Mouse (Mus musculus) liver, embryonic 14.5 days (tissue): ENCODE data around the gene Selenoi. TPM values are rescaled to one million over a fixed set of nuclear protein-coding genes. Genes with fewer than 3 reads are reported as not detected.

Experiments
- ATAC-seq: fragments of 200-750 bp; cut with Nextera tagmentation; 2 replicates; pipeline ENCODE4 v1.8.0; 2017; ENCODE audit warnings: moderate number of reproducible peaks, mild to moderate bottlenecking, moderate library complexity; ENCODE audit not compliant: insufficient read depth
- DNase-seq, 3 experiments: peaks; one replicate each; pipeline ENCODE4 v3.0.0-alpha.2; 2012 to 2013; ENCODE audit warnings: low read depth in 3 of 3, low spot score in 3 of 3
- H3K27ac ChIP-seq: fragments of 300-500 bp; sonication (generic); 2 replicates; pipeline ENCODE4 v1.5.1; 2014; ENCODE audit warnings: moderate library complexity, mild to moderate bottlenecking, control low read depth, inconsistent platforms
- H3K27me3 ChIP-seq: fragments of 300-500 bp; sonication (generic); 2 replicates; pipeline ENCODE4 v1.6.1; 2014; ENCODE audit warnings: mild to moderate bottlenecking, low read length, moderate library complexity; ENCODE audit not compliant: control insufficient read depth, insufficient read depth
- H3K36me3 ChIP-seq: fragments of 300-500 bp; sonication (generic); replicated peaks from 2 replicates; pipeline ENCODE4 v1.6.1; 2014; ENCODE audit warnings: low read depth; ENCODE audit not compliant: control insufficient read depth, insufficient read depth
- H3K4me1 ChIP-seq, 2 experiments: fragments of 200-500 bp in 1 of 2; fragments of 300-500 bp in 1 of 2; sonication (generic) in 1 of 2; replicated peaks; 2 replicates each; pipeline ENCODE4 v1.6.1; 2012 to 2014; ENCODE audit warnings: antibody characterized with exemption in 1 of 2, inconsistent platforms in 1 of 2, low read length in 1 of 2; ENCODE audit not compliant: control insufficient read depth in 2 of 2, insufficient read depth in 2 of 2
- H3K4me2 ChIP-seq: fragments of 300-500 bp; sonication (generic); 2 replicates; pipeline ENCODE4 v1.6.1; 2014; ENCODE audit warnings: low read depth, mild to moderate bottlenecking, control low read depth, moderate library complexity
- H3K4me3 ChIP-seq, 2 experiments: fragments of 200-500 bp in 1 of 2; fragments of 300-500 bp in 1 of 2; sonication (generic) in 1 of 2; 2 replicates each; pipeline ENCODE4 v1.5.1; 2012 to 2014; ENCODE audit warnings: low read depth in 2 of 2, low read length in 2 of 2, mild to moderate bottlenecking in 2 of 2, control low read depth in 1 of 2, inconsistent platforms in 1 of 2, moderate library complexity in 1 of 2; ENCODE audit not compliant: insufficient read depth in 1 of 2
- H3K9ac ChIP-seq: fragments of 300-500 bp; sonication (generic); replicated peaks from 2 replicates; pipeline ENCODE4 v1.6.1; 2014; ENCODE audit warnings: mild to moderate bottlenecking, control low read depth, moderate library complexity
- H3K9me3 ChIP-seq: fragments of 300-500 bp; sonication (generic); 2 replicates; pipeline ENCODE4 v1.6.1; 2016; ENCODE audit warnings: low read length, mixed read lengths; ENCODE audit not compliant: control insufficient read depth
- CTCF ChIP-seq: IDR thresholded peaks from 2 replicates; pipeline ENCODE4 v1.5.1; 2016; ENCODE audit warnings: antibody characterized with exemption, low read depth, control low read depth
- EP300 ChIP-seq: IDR thresholded peaks from 2 replicates; pipeline ENCODE4 v1.6.1; 2016; ENCODE audit warnings: antibody characterized with exemption, low read depth
- WGBS: fragments of 180-500 bp; shearing (Covaris S2); extraction: QIAGEN DNeasy Blood & Tissue Kit; methylation state at CpG from one replicate; pipeline ENCODE4 v1.1.7; 2014; ENCODE audit not compliant: insufficient replicate concordance; 5-methylcytosine and 5-hydroxymethylcytosine counted together
- polyA plus RNA-seq, 2 experiments: library from polyadenylated mRNA; depleted of rRNA in 1 of 2; stranded (reverse) in 1 of 2; unstranded in 1 of 2; fragments of >200 nt; fragmentation: Nextera tagmentation in 1 of 2; extraction: Ambion mirVana in 1 of 2; gene quantifications; 2 replicates each; pipeline versions ENCODE4 v1.2.1 to v1.2.3; 2012 to 2014

Gene Selenoi
- polyA plus RNA-seq, 2 experiments, result 12.5 to 13.5 TPM

DNA sequence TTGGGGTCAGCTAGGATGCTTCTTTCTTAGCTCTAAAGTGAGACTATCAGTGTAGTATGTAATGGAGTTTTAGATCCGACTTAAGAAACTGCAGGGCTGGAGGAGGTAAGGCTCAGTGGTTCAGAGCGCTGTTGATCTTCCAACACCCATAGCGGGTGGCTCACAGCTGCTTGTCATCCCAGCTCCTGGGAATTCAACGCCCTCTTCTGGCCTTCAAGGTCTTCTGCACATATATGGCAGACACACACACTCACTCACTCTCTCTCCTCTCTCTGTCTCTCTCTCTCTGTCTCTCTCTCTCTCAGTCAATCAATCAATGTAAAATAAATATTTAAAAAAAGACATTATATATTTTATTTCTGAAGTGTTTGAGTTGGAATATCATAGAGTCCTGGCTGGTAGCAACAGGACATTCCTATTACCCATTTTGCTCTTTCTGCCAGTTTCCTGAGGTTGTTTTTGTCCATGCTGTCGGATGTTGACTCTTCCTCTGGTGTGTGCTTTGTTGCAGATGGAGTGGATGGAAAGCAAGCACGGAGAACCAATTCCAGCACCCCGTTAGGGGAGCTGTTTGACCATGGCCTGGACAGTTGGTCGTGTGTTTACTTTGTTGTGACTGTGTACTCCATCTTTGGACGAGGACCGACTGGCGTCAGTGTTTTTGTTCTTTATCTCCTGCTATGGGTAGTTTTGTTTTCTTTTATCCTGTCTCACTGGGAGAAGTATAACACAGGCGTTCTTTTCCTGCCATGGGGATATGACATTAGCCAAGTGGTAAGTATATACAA lies 23.4 kb downstream of the Selenoi start:
- Histone ChIP-seq H3K9me3 (no peaks in the 10 kb centered on the region), H3K27me3 (no peaks in the 10 kb centered on the region), H3K4me3 (no peak overlapping the region), H3K4me1 (no peaks in the 10 kb centered on the region), H3K36me3 (peaks cover 16% of the 10 kb centered on the region), H3K9ac (no peak overlapping the region), H3K27ac (no peak overlapping the region), H3K4me2 (no peak overlapping the region)
- DNase-seq, result no peak
- WGBS, result 75% methylated on average over 12 of the region's 12 CpGs
- no peak for ATAC-seq
- TF ChIP-seq CTCF, result peak; percentile 34; the same call in 1 of the 2 replicates
- TF ChIP-seq EP300, result no peak

DNA sequence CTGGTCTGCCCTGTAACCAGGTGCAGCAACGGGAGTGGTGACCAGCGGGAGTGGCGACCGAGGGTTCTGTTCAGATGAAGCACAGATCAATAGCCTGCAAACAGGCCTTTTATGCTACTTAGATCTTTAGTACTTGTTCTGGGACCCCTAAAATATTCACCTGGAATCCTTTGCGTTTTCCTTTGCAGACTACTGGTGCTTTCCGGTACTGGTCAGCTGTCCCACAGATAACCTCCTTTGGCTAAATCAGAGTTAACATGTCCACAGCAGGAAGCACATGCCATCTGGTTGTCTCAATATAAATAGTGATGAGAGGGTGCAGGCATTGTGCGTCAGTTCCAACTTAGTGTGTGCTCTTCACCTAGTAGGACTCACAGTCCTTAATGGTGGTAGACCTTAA lies 26.4 kb downstream of the Selenoi start:
- TF ChIP-seq CTCF, result no peak
- no peak for TF ChIP-seq EP300
- Histone ChIP-seq H3K36me3 (peaks cover 16% of the 10 kb centered on the region), H3K9me3 (no peaks in the 10 kb centered on the region), H3K27ac (no peak overlapping the region), H3K4me2 (no peak overlapping the region), H3K4me3 (no peak overlapping the region), H3K27me3 (no peaks in the 10 kb centered on the region), H3K9ac (no peak overlapping the region), H3K4me1 (no peaks in the 10 kb centered on the region)
- DNase-seq, result no peak
- no peak for ATAC-seq
- WGBS, result 84% methylated on average over 7 of the region's 7 CpGs

DNA sequence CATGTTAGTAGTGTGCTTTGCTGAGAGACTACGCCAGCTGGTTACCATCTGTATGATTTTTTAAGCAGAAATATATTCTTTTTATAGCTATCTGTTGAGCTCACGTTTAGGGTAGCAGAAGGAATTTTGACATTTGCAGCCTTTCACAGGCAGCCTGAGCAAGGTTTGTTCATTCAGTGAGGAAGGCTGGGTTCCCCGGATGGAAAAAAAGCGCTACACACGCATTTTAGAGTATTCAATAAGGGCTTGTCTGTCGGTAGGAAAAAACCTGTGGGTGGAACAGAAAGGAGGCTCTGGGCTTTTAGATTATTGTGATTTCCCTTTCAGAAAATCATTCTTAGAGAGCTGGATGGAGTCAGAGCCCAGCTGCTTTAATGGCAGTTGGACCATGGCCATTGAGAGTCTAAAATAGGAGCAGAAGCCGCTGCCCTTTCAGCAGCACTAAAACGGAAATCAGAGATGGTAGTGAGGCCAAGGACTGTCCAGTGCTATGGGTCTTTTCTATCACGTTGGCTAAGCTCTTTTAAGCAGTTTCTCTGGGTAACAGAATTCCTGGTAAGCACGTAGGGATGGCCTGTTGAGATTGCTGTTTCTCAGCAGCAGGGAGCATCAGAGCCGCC lies 38.3 kb downstream of the Selenoi start:
- Histone ChIP-seq H3K9ac (no peak overlapping the region), H3K27ac (no peak overlapping the region), H3K9me3 (no peaks in the 10 kb centered on the region), H3K4me2 (no peak overlapping the region), H3K4me3 (no peak overlapping the region), H3K27me3 (no peaks in the 10 kb centered on the region), H3K36me3 (peaks cover 18% of the 10 kb centered on the region), H3K4me1 (no peaks in the 10 kb centered on the region)
- no peak for DNase-seq
- TF ChIP-seq CTCF, result no peak
- no peak for TF ChIP-seq EP300
- ATAC-seq, result no peak
- WGBS, result 72% methylated on average over 11 of the region's 11 CpGs

DNA sequence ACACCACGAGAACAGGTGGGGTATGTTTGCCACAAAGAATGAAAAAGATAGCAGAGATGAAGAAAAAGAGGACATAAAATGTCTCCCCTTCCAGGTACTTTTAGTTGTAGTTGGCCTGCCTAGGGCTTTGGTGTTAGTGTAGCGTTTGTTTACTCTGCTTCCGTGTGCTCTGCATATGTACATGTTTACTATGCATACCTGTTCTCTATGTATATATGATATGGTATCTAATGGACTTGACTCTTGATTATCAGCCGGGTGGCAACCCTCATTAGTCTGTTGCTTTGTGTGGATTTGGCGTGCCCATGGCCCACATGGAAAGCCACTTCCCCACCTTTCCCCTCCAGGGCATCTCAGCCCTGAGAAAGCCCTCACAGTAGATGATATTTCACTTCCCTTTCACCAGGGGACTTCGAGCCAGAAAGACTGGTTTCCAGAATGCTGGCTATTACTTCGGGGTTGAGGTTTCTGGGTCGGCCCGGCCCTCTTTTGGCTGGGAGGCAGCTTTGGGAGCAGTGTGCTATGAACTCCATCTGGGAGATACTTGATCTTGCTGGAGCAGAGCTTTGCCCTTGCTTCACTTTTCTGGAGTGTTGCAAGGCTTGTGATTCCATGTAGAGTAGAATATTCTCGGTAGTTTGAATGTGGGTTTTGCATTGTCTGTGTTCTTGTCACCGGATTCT lies 39.4 kb downstream of the Selenoi start:
- H3K36me3 ChIP-seq, result peaks cover 8% of the 10 kb centered on the region
- H3K4me3 ChIP-seq, result no peak overlapping the region
- no peak overlapping the region for H3K4me2 ChIP-seq
- H3K27me3 ChIP-seq, result no peaks in the 10 kb centered on the region
- ATAC-seq (no peak), DNase-seq (no peak)
- H3K9me3 ChIP-seq, result no peaks in the 10 kb centered on the region
- WGBS, result 75% methylated on average over 11 of the region's 11 CpGs
- TF ChIP-seq CTCF (no peak), EP300 (no peak)
- H3K27ac ChIP-seq, result no peak overlapping the region
- no peak overlapping the region for H3K9ac ChIP-seq
- no peaks in the 10 kb centered on the region for H3K4me1 ChIP-seq

DNA sequence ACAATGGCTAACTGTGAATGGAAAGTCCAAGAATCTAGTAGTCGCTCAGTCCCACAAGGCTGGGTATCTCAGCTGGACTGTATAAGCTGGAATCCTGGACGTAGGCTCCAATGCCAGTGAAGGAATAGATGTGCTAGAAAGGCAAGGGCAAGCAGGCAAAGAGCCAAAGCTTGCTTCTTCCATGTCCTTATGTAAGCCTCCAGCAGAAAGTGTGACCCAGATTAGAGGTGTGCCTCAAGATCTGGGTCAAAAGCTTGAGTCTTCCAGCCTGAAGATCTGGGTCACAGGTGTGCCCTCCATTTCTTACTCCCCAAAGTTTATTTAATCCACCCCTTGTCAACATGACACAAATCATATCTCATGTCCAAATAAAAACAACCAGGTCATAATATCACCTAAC lies 44.0 kb downstream of the Selenoi start:
- Histone ChIP-seq H3K9me3 (no peaks in the 10 kb centered on the region), H3K4me1 (no peaks in the 10 kb centered on the region), H3K27me3 (peaks cover 6% of the 10 kb centered on the region), H3K4me2 (no peak overlapping the region), H3K4me3 (no peak overlapping the region), H3K36me3 (no peaks in the 10 kb centered on the region), H3K27ac (no peak overlapping the region), H3K9ac (no peak overlapping the region)
- no peak for TF ChIP-seq EP300
- no peak for TF ChIP-seq CTCF
- DNase-seq (no peak), ATAC-seq (no peak)
- 65% methylated on average over 2 of the region's 2 CpGs for WGBS
